Mouse (Mus musculus) midbrain, embryonic 12.5 days (tissue): ENCODE measurements around the gene Caskin1. TPM values are rescaled to one million over a fixed set of nuclear protein-coding genes. Genes with fewer than 3 reads are reported as not detected.

ENCODE experiments used
- ATAC-seq: fragments of 200-750 bp; cut with Nextera tagmentation; 2 replicates; pipeline ENCODE4 v1.8.0; 2017; ENCODE audit warnings: low read depth, moderate TSS enrichment, moderate library complexity; ENCODE audit not compliant: low FRiP score
- H3K27ac ChIP-seq: fragments of 300-500 bp; sonication (generic); replicated peaks from 2 replicates; pipeline ENCODE4 v1.5.1; 2016; ENCODE audit warnings: mild to moderate bottlenecking
- H3K27me3 ChIP-seq: fragments of 300-500 bp; sonication (generic); 2 replicates; pipeline ENCODE4 v1.6.1; 2016; ENCODE audit warnings: mild to moderate bottlenecking
- H3K36me3 ChIP-seq: fragments of 300-500 bp; sonication (generic); 2 replicates; pipeline ENCODE4 v1.6.1; 2016
- H3K4me1 ChIP-seq: fragments of 300-500 bp; sonication (generic); 2 replicates; pipeline ENCODE4 v1.6.1; 2016
- H3K4me2 ChIP-seq: fragments of 300-500 bp; sonication (generic); replicated peaks from 2 replicates; pipeline ENCODE4 v1.6.1; 2016; ENCODE audit warnings: mild to moderate bottlenecking, moderate library complexity
- H3K4me3 ChIP-seq: fragments of 300-500 bp; sonication (generic); 2 replicates; pipeline ENCODE4 v1.5.1; 2016; ENCODE audit warnings: mild to moderate bottlenecking
- H3K9ac ChIP-seq: fragments of 300-500 bp; sonication (generic); replicated peaks from 2 replicates; pipeline ENCODE4 v1.6.1; 2016; ENCODE audit warnings: mild to moderate bottlenecking, moderate library complexity
- H3K9me3 ChIP-seq: fragments of 300-500 bp; sonication (generic); 2 replicates; pipeline ENCODE4 v1.6.1; 2016; ENCODE audit warnings: mild to moderate bottlenecking
- WGBS: fragments of 180-500 bp; shearing (Covaris S2); methylation state at CpG from one replicate; pipeline ENCODE4 v1.1.7; 2016; 5-methylcytosine and 5-hydroxymethylcytosine counted together
- polyA plus RNA-seq: library from polyadenylated mRNA; unstranded; fragments of >200 nt; fragmentation: Nextera tagmentation; extraction: Ambion mirVana; gene quantifications from 2 replicates; pipeline ENCODE4 v1.2.1, GENCODE M21; 2016

The Caskin1 gene
- polyA plus RNA-seq, 1 experiment from 2014 or later, result 20.2 TPM

- 1% methylated on average over 4 of the region's 4 CpGs for WGBS
- no peaks in the 10 kb centered on the region for H3K9me3 ChIP-seq
- peak overlapping the region; percentile 73 for H3K9ac ChIP-seq
- peaks cover 11% of the 10 kb centered on the region for H3K36me3 ChIP-seq
- peaks cover 65% of the 10 kb centered on the region for H3K4me1 ChIP-seq
- no peaks in the 10 kb centered on the region for H3K27me3 ChIP-seq
- ATAC-seq, result no peak
- peak overlapping the region; percentile 83 for H3K27ac ChIP-seq
- peak overlapping the region; percentile 80 for H3K4me2 ChIP-seq
- H3K4me3 ChIP-seq, result peak overlapping the region; percentile 88
These were observed 40.6 kb downstream of the Caskin1 start for GRCm38 (mm10) chr17:24529007-24529451.

GRCm38 (mm10) chr17:24529883-24530282 is 41.5 kb downstream of the Caskin1 start:
- Histone ChIP-seq H3K4me3 (peak overlapping the region; percentile 88), H3K4me2 (peak overlapping the region; percentile 80), H3K36me3 (peaks cover 6% of the 10 kb centered on the region), H3K9me3 (no peaks in the 10 kb centered on the region), H3K4me1 (peaks cover 65% of the 10 kb centered on the region), H3K27me3 (no peaks in the 10 kb centered on the region), H3K9ac (peak overlapping the region; percentile 73), H3K27ac (peak overlapping the region; percentile 16)
- no peak for ATAC-seq
- 30% methylated on average over 5 of the region's 5 CpGs for WGBS

- 35% methylated on average over 8 of the region's 8 CpGs for WGBS
- no peak for ATAC-seq
- peak overlapping the region; percentile 16 for H3K27ac ChIP-seq
- H3K9ac ChIP-seq, result peak overlapping the region; percentile 73
- peak overlapping the region; percentile 88; the same call in 1 of the 2 replicates for H3K4me3 ChIP-seq
- H3K4me1 ChIP-seq, result peaks cover 65% of the 10 kb centered on the region
- peaks cover 6% of the 10 kb centered on the region for H3K36me3 ChIP-seq
- peak overlapping the region; percentile 80 for H3K4me2 ChIP-seq
- no peaks in the 10 kb centered on the region for H3K27me3 ChIP-seq
- no peaks in the 10 kb centered on the region for H3K9me3 ChIP-seq
These were observed 42.1 kb downstream of the Caskin1 start for GRCm38 (mm10) chr17:24530361-24531050.

GRCm38 (mm10) chr17:24531064-24531463 is 42.7 kb downstream of the Caskin1 start:
- no peaks in the 10 kb centered on the region for H3K27me3 ChIP-seq
- no peak overlapping the region for H3K27ac ChIP-seq
- H3K9me3 ChIP-seq, result no peaks in the 10 kb centered on the region
- H3K9ac ChIP-seq, result no peak overlapping the region
- H3K4me2 ChIP-seq, result no peak overlapping the region
- 76% methylated on average over 3 of the region's 3 CpGs for WGBS
- ATAC-seq, result no peak
- H3K36me3 ChIP-seq, result peaks cover 6% of the 10 kb centered on the region
- H3K4me1 ChIP-seq, result peaks cover 62% of the 10 kb centered on the region
- no peak overlapping the region for H3K4me3 ChIP-seq

GRCm38 (mm10) chr17:24532045-24532444 is 43.6 kb downstream of the Caskin1 start:
- Histone ChIP-seq H3K36me3 (peaks cover 6% of the 10 kb centered on the region), H3K4me1 (peaks cover 52% of the 10 kb centered on the region)
- WGBS, result 77% methylated on average over 7 of the region's 7 CpGs

GRCm38 (mm10) chr17:24533099-24533992 is 44.9 kb downstream of the Caskin1 start:
- Histone ChIP-seq H3K4me1 (peaks cover 58% of the 10 kb centered on the region), H3K4me3 (peak overlapping the region; percentile 29), H3K9me3 (no peaks in the 10 kb centered on the region), H3K36me3 (peaks cover 6% of the 10 kb centered on the region), H3K4me2 (peak overlapping the region; percentile 57), H3K9ac (peak overlapping the region; percentile 47; the same call in 1 of the 2 replicates), H3K27ac (peak overlapping the region; percentile 22; the same call in 1 of the 2 replicates), H3K27me3 (no peaks in the 10 kb centered on the region)
- ATAC-seq, result peak; percentile 45; the same call in 1 of the 2 replicates
- whole genome bisulfite sequencing, result 7% methylated on average over 53 of the region's 53 CpGs

More at GRCm38 (mm10) chr17:24532045-24532444, 43.6 kb downstream of the Caskin1 start:
- no peaks in the 10 kb centered on the region for H3K9me3 ChIP-seq
- H3K27ac ChIP-seq, result no peak overlapping the region
- no peak overlapping the region for H3K4me2 ChIP-seq
- peak overlapping the region; percentile 28 for H3K9ac ChIP-seq
- no peaks in the 10 kb centered on the region for H3K27me3 ChIP-seq
- no peak overlapping the region for H3K4me3 ChIP-seq
- ATAC-seq, result no peak

GRCm38 (mm10) chr17:24534160-24534718 is 45.8 kb downstream of the Caskin1 start, which contains the start of gene Rab26:
Gene Rab26 (minus strand): TSS chr17:24534210.
- Histone ChIP-seq H3K9ac (peak within 1 kb of the TSS; percentile 47; the same call in 1 of the 2 replicates), H3K4me1 (peaks cover 51% of the 10 kb centered on the region)
- 85% methylated on average over 8 of the region's 8 CpGs for WGBS

GRCm38 (mm10) chr17:24535300-24535699 is 46.9 kb downstream of the Caskin1 start:
- Histone ChIP-seq H3K27me3 (no peaks in the 10 kb centered on the region), H3K27ac (no peak overlapping the region), H3K36me3 (no peaks in the 10 kb centered on the region; the same call in 1 of the 2 replicates), H3K4me3 (no peak overlapping the region), H3K4me2 (no peak overlapping the region), H3K9ac (no peak overlapping the region), H3K4me1 (peaks cover 41% of the 10 kb centered on the region), H3K9me3 (no peaks in the 10 kb centered on the region)
- no peak for ATAC-seq
- whole genome bisulfite sequencing, result 62% methylated on average over 5 of the region's 5 CpGs

More at GRCm38 (mm10) chr17:24534160-24534718, 45.8 kb downstream of the Caskin1 start, which contains the start of gene Rab26:
- ATAC-seq, result no peak
- Histone ChIP-seq H3K27ac (peak within 1 kb of the TSS; percentile 22; the same call in 1 of the 2 replicates), H3K9me3 (no peaks in the 10 kb centered on the region), H3K27me3 (no peaks in the 10 kb centered on the region), H3K4me2 (peak within 1 kb of the TSS; percentile 57), H3K4me3 (peak within 1 kb of the TSS; percentile 29), H3K36me3 (peaks cover 6% of the 10 kb centered on the region)

GRCm38 (mm10) chr17:24537536-24537935 is 49.1 kb downstream of the Caskin1 start:
- no peaks in the 10 kb centered on the region for H3K36me3 ChIP-seq
- no peaks in the 10 kb centered on the region for H3K27me3 ChIP-seq
- H3K27ac ChIP-seq, result no peak overlapping the region
- 43% methylated on average over 3 of the region's 3 CpGs for WGBS
- H3K4me1 ChIP-seq, result peaks cover 20% of the 10 kb centered on the region
- no peak overlapping the region for H3K4me3 ChIP-seq
- no peaks in the 10 kb centered on the region for H3K9me3 ChIP-seq
- no peak overlapping the region for H3K9ac ChIP-seq
- no peak for ATAC-seq
- H3K4me2 ChIP-seq, result no peak overlapping the region

- no peaks in the 10 kb centered on the region for H3K36me3 ChIP-seq
- H3K27me3 ChIP-seq, result no peaks in the 10 kb centered on the region
- H3K4me3 ChIP-seq, result no peak overlapping the region
- H3K4me2 ChIP-seq, result no peak overlapping the region
- H3K4me1 ChIP-seq, result peaks cover 7% of the 10 kb centered on the region
- no peak overlapping the region for H3K27ac ChIP-seq
- no peaks in the 10 kb centered on the region for H3K9me3 ChIP-seq
- no peak for ATAC-seq
- WGBS, result 67% methylated on average over 8 of the region's 8 CpGs
- no peak overlapping the region for H3K9ac ChIP-seq
These were observed 50.5 kb downstream of the Caskin1 start for GRCm38 (mm10) chr17:24538950-24539349.

GRCm38 (mm10) chr17:24540375-24540774 is 52.0 kb downstream of the Caskin1 start:
- ATAC-seq, result no peak
- Histone ChIP-seq H3K27me3 (peaks cover 7% of the 10 kb centered on the region; the same call in 1 of the 2 replicates), H3K4me1 (peaks cover 11% of the 10 kb centered on the region), H3K27ac (no peak overlapping the region), H3K4me3 (no peak overlapping the region), H3K4me2 (no peak overlapping the region), H3K9me3 (no peaks in the 10 kb centered on the region), H3K9ac (no peak overlapping the region), H3K36me3 (no peaks in the 10 kb centered on the region)
- WGBS, result 2% methylated on average over 3 of the region's 3 CpGs
